ENCODE assay signal across 34 mouse cellular contexts in the genomic region with DNA sequence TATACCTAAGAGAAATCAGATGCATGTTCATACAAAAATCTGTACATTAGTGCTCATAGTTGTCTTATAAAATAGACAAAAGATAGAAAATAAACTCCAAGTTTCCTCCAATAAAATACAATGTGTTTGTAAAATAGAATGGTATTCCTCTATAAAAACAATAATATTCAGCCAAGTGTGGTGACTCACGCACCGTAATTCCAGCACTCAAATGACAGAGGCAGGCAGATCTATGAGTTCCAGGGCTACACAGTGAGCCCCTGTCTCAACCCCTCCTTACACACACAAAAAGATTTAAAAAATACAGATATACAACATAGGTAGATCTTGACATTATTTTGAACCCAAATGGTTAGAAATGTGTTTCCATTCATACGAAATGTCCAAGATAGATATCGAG. TPM values are rescaled to one million over a fixed set of nuclear protein-coding genes. Genes with fewer than 3 reads are reported as not detected.
"Had no signal": no experiment of that assay in that cellular context is flagged by ENCODE, and none has a peak within 500 bp of the region (broad histone marks: within the 10 kb centered on the region; RNA-seq: fewer than 3 reads in every experiment).

No protein-coding gene starts in this region.

- H3K9ac ChIP-seq: limb, embryonic 12.5 days; limb, embryonic 13.5 days; limb, embryonic 15.5 days; liver, embryonic 12.5 days; liver, embryonic 13.5 days; liver, embryonic 14.5 days; liver, embryonic 15.5 days; liver, postnatal 0 days; lung, embryonic 14.5 days; lung, embryonic 15.5 days; midbrain, embryonic 12.5 days; midbrain, embryonic 13.5 days; midbrain, embryonic 15.5 days; neural tube, embryonic 12.5 days had no signal

- H3K27ac ChIP-seq: limb, embryonic 10.5 days; limb, embryonic 12.5 days; limb, embryonic 13.5 days; limb, embryonic 15.5 days; liver, embryonic 12.5 days; liver, embryonic 13.5 days; liver, embryonic 14.5 days; lung, embryonic 15.5 days; macrophage; midbrain, embryonic 10.5 days; midbrain, embryonic 12.5 days; midbrain, embryonic 13.5 days; midbrain, embryonic 15.5 days; neural tube, embryonic 12.5 days had no signal

- H3K9me3 ChIP-seq: limb, embryonic 10.5 days; limb, embryonic 12.5 days; limb, embryonic 13.5 days; limb, embryonic 15.5 days; liver, embryonic 12.5 days; liver, embryonic 13.5 days; liver, embryonic 15.5 days; lung, embryonic 15.5 days; megakaryocyte, embryonic 14.5 days; midbrain, embryonic 10.5 days; midbrain, embryonic 12.5 days; midbrain, embryonic 13.5 days; midbrain, embryonic 15.5 days; neural tube, embryonic 12.5 days had no signal

- H3K36me3 ChIP-seq: limb, embryonic 15.5 days; liver, embryonic 12.5 days; lung, embryonic 15.5 days; midbrain, embryonic 13.5 days had no signal

- H3K4me2 ChIP-seq: limb, embryonic 12.5 days; limb, embryonic 13.5 days; limb, embryonic 15.5 days; liver, embryonic 11.5 days; liver, embryonic 12.5 days; liver, embryonic 13.5 days; liver, embryonic 15.5 days; lung, embryonic 14.5 days; lung, embryonic 15.5 days; midbrain, embryonic 11.5 days; midbrain, embryonic 12.5 days; midbrain, embryonic 13.5 days; midbrain, embryonic 15.5 days; neural tube, embryonic 12.5 days had no signal

- H3K27me3 ChIP-seq: limb, embryonic 12.5 days; limb, embryonic 13.5 days; limb, embryonic 15.5 days; liver, embryonic 12.5 days; liver, embryonic 13.5 days; liver, embryonic 15.5 days; lung, embryonic 15.5 days; midbrain, embryonic 12.5 days; midbrain, embryonic 13.5 days; midbrain, embryonic 15.5 days; neural tube, embryonic 12.5 days had no signal

- DNase-seq: left cerebral cortex, postnatal 4 days; liver; liver, embryonic 13.5 days; liver, postnatal 0 days; lung, adult 18-20 months; lung, adult 2 months; lung, embryonic 14.5 days; lung, postnatal 10 days; lung, postnatal 14 days; lung, postnatal 36 days; lung, postnatal 4 days; midbrain, embryonic 14.5 days had no signal

- ATAC-seq: liver, embryonic 12.5 days; liver, postnatal 0 days; lung, postnatal 0 days; midbrain, embryonic 13.5 days; midbrain, embryonic 15.5 days; midbrain, embryonic 16.5 days had no signal

- H3K4me3 ChIP-seq: limb, embryonic 10.5 days; limb, embryonic 12.5 days; limb, embryonic 13.5 days; limb, embryonic 15.5 days; liver, embryonic 12.5 days; liver, embryonic 13.5 days; liver, embryonic 15.5 days; lung, embryonic 15.5 days; megakaryocyte, embryonic 14.5 days; midbrain, embryonic 10.5 days; midbrain, embryonic 12.5 days; midbrain, embryonic 13.5 days; midbrain, embryonic 15.5 days; myocyte; neural tube, embryonic 12.5 days had no signal

RNA-seq across cellular contexts. Expression of gene Scd4, which starts 59.0 kb away (rescaled TPM):
- polyA plus RNA-seq: limb, embryonic 11.5 days; liver, embryonic 15.5 days; liver, postnatal 0 days; lung, embryonic 14.5 days; midbrain, embryonic 11.5 days; neural tube, embryonic 11.5 days had no signal
